Mouse (Mus musculus) stomach, adult 2 months (tissue): Measurements from ENCODE around the gene Stard5. TPM values are rescaled to one million over a fixed set of nuclear protein-coding genes. Genes with fewer than 3 reads are reported as not detected.

Experiments used
- polyA plus RNA-seq: library from polyadenylated mRNA; depleted of rRNA; stranded (reverse); fragments of >200 nt; gene quantifications from 2 replicates; pipeline ENCODE4 v1.2.3, GENCODE M21; 2012; rRNA removed

Gene Stard5
- 8.4 and 9.2 TPM in 2 replicates for polyA plus RNA-seq

GRCm38 (mm10) chr7:83631828-83632681 is at the start of gene Stard5:
TSS of gene Stard5 (plus strand) at chr7:83631959.

GRCm38 (mm10) chr7:83584639-83585471 is 46.9 kb upstream of the Stard5 start, which contains the start of gene Tmc3:
TSS of gene Tmc3 (plus strand) at chr7:83584927.

Other genes with a start within 250 kb of the Stard5 start
- 0.09 and 0.14 TPM in 2 replicates for gene Tmc3, start 47.0 kb upstream of the Stard5 start, polyA plus RNA-seq
- 0.94 and 1.1 TPM in 2 replicates for gene Il16, start 113.8 kb downstream of the Stard5 start, polyA plus RNA-seq
- not detected in 2 replicates for gene Cfap161, start 162.9 kb downstream of the Stard5 start, polyA plus RNA-seq